In genomic region chr2:166383356-166383755, GRCm38 (mm10) we compare ENCODE assay signal across 26 mouse cellular contexts.
DNase-seq lines count a peak whose midpoint lies in the region; ATAC-seq lines count a peak whose summit lies in the region.
"Had no signal": no experiment of that assay in that cellular context is flagged by ENCODE, and none has a peak within 500 bp of the region (broad histone marks: within the 10 kb centered on the region; RNA-seq: fewer than 3 reads in every experiment).

No protein-coding gene starts in this region.

- peaks cover 28% of the 10 kb centered on the region for H3K27me3 ChIP-seq in hindbrain, embryonic 13.5 days
- H3K27me3 ChIP-seq in hindbrain, embryonic 16.5 days (replicated peaks; ENCODE audit: control insufficient read depth, insufficient read depth, low read length), result no peaks in the 10 kb centered on the region; the same call in none of the 2 replicates
- H3K27me3 ChIP-seq in neural tube, embryonic 12.5 days (replicated peaks), result no peaks in the 10 kb centered on the region
- H3K27me3 ChIP-seq in midbrain, embryonic 15.5 days (replicated peaks), result no peaks in the 10 kb centered on the region
- H3K27me3 ChIP-seq: embryonic facial prominence, embryonic 12.5 days; heart, embryonic 12.5 days; liver, embryonic 12.5 days had no signal

- H3K4me2 ChIP-seq in hindbrain, embryonic 13.5 days, result no peak overlapping the region
- no peak overlapping the region for H3K4me2 ChIP-seq in hindbrain, embryonic 16.5 days (ENCODE audit: low read length)
- H3K4me2 ChIP-seq in neural tube, embryonic 12.5 days (replicated peaks), result no peak overlapping the region
- no peak overlapping the region for H3K4me2 ChIP-seq in midbrain, embryonic 15.5 days
- H3K4me2 ChIP-seq: embryonic facial prominence, embryonic 12.5 days; forebrain, embryonic 15.5 days; heart, embryonic 12.5 days; kidney, embryonic 15.5 days; liver, embryonic 12.5 days had no signal

- WGBS in hindbrain, embryonic 13.5 days, result 81% methylated on average over 5 of the region's 5 CpGs
- 81% methylated on average over 5 of the region's 5 CpGs for WGBS in hindbrain, embryonic 16.5 days
- 85% methylated on average over 5 of the region's 5 CpGs for WGBS in neural tube, embryonic 12.5 days
- WGBS in midbrain, embryonic 15.5 days, result 84% methylated on average over 5 of the region's 5 CpGs

- peaks cover 47% of the 10 kb centered on the region for H3K4me1 ChIP-seq in hindbrain, embryonic 13.5 days (replicated peaks)
- peaks cover 18% of the 10 kb centered on the region for H3K4me1 ChIP-seq in hindbrain, embryonic 16.5 days (ENCODE audit: control insufficient read depth, insufficient read depth, low read depth, low read length)
- peaks cover 41% of the 10 kb centered on the region for H3K4me1 ChIP-seq in neural tube, embryonic 12.5 days
- H3K4me1 ChIP-seq in midbrain, embryonic 15.5 days, result peaks cover 27% of the 10 kb centered on the region
- H3K4me1 ChIP-seq: liver, embryonic 12.5 days; megakaryocyte, embryonic 14.5 days had no signal

- no peak for ATAC-seq in hindbrain, embryonic 13.5 days (ENCODE audit: low FRiP score)
- no peak for ATAC-seq in hindbrain, embryonic 16.5 days
- ATAC-seq in neural tube, embryonic 12.5 days (ENCODE audit: low FRiP score, low read depth), result no peak
- ATAC-seq in midbrain, embryonic 15.5 days (replicated peaks), result no peak
- ATAC-seq: CD4-positive, CD25-positive, alpha-beta regulatory T cell, adult 4 months; forebrain, embryonic 15.5 days; intestine, embryonic 16.5 days; liver, embryonic 12.5 days; liver, postnatal 0 days had no signal

- no peak overlapping the region for H3K9ac ChIP-seq in hindbrain, embryonic 13.5 days
- no peak overlapping the region for H3K9ac ChIP-seq in hindbrain, embryonic 16.5 days (ENCODE audit: low read depth, low read length)
- H3K9ac ChIP-seq in neural tube, embryonic 12.5 days, result no peak overlapping the region
- no peak overlapping the region for H3K9ac ChIP-seq in midbrain, embryonic 15.5 days
- H3K9ac ChIP-seq: embryonic facial prominence, embryonic 12.5 days; forebrain, embryonic 15.5 days; heart, embryonic 12.5 days; kidney, embryonic 15.5 days; liver, embryonic 12.5 days; liver, postnatal 0 days had no signal

- no peaks in the 10 kb centered on the region for H3K36me3 ChIP-seq in hindbrain, embryonic 13.5 days
- H3K36me3 ChIP-seq in hindbrain, embryonic 16.5 days (ENCODE audit: control insufficient read depth, insufficient read depth, low read length), result no peaks in the 10 kb centered on the region
- no peaks in the 10 kb centered on the region for H3K36me3 ChIP-seq in neural tube, embryonic 12.5 days
- no peaks in the 10 kb centered on the region for H3K36me3 ChIP-seq in midbrain, embryonic 15.5 days (replicated peaks)
- H3K36me3 ChIP-seq: embryonic facial prominence, embryonic 12.5 days; forebrain, embryonic 15.5 days; heart, embryonic 12.5 days; kidney, embryonic 15.5 days; liver, embryonic 12.5 days had no signal

- DNase-seq in neural tube, embryonic 10.5 days (ENCODE audit: extremely low spot score, low spot score), result no peak
- DNase-seq in yolk sac, embryonic 10.5 days (ENCODE audit: low spot score), result peak; percentile 57
- no peak for DNase-seq in left cerebral cortex, postnatal 10 days (ENCODE audit: extremely low spot score in 1 of 2, low spot score in 2 of 2)
- no peak for DNase-seq in spleen, postnatal 36 days (ENCODE audit: low spot score in 2 of 2)
- DNase-seq: adrenal gland, postnatal 25 days; cerebellum, adult 2 months; cerebellum, postnatal 36 days; gastrocnemius, postnatal 36 days; heart, adult 2 months; heart, postnatal 4 days; kidney, postnatal 25 days; liver, postnatal 0 days; lung, postnatal 36 days; thymus, postnatal 4 days had no signal

- intact Hi-C loops in left cerebral cortex, postnatal 10 days (cut with DNase I), result no loop called here

- H3K9me3 ChIP-seq in hindbrain, embryonic 13.5 days, result no peaks in the 10 kb centered on the region
- no peaks in the 10 kb centered on the region for H3K9me3 ChIP-seq in hindbrain, embryonic 16.5 days (ENCODE audit: control insufficient read depth, low read length)
- H3K9me3 ChIP-seq in neural tube, embryonic 12.5 days, result no peaks in the 10 kb centered on the region
- H3K9me3 ChIP-seq in midbrain, embryonic 15.5 days, result no peaks in the 10 kb centered on the region
- H3K9me3 ChIP-seq: embryonic facial prominence, embryonic 12.5 days; forebrain, embryonic 15.5 days; heart, embryonic 12.5 days; kidney, embryonic 15.5 days; liver, embryonic 12.5 days; megakaryocyte, embryonic 14.5 days had no signal

- H3K27ac ChIP-seq in hindbrain, embryonic 13.5 days, result 0 out of 2 replicates have a peak overlapping the region, but pooled peaks have one; percentile 87
- no peak overlapping the region for H3K27ac ChIP-seq in hindbrain, embryonic 16.5 days (ENCODE audit: low read depth, low read length)
- H3K27ac ChIP-seq in neural tube, embryonic 12.5 days, result 0 out of 2 replicates have a peak overlapping the region, but pooled peaks have one; percentile 78
- peak overlapping the region; percentile 75 for H3K27ac ChIP-seq in midbrain, embryonic 15.5 days
- H3K27ac ChIP-seq: heart, adult 2 months; kidney, embryonic 15.5 days; liver, embryonic 12.5 days had no signal

- H3K4me3 ChIP-seq in hindbrain, embryonic 13.5 days, result no peak overlapping the region
- H3K4me3 ChIP-seq in hindbrain, embryonic 16.5 days (ENCODE audit: low read length), result no peak overlapping the region
- H3K4me3 ChIP-seq in neural tube, embryonic 12.5 days, result no peak overlapping the region
- no peak overlapping the region for H3K4me3 ChIP-seq in midbrain, embryonic 15.5 days
- H3K4me3 ChIP-seq: embryonic facial prominence, embryonic 12.5 days; forebrain, embryonic 15.5 days; heart, adult 2 months; heart, embryonic 12.5 days; kidney, embryonic 15.5 days; liver, embryonic 12.5 days; megakaryocyte, embryonic 14.5 days had no signal
